Mouse (Mus musculus) thymus, adult 2 months (tissue): ENCODE data around the gene Olfr1441. TPM values are rescaled to one million over a fixed set of nuclear protein-coding genes. Genes with fewer than 3 reads are reported as not detected.
A peak's percentile ranks its signal among the peaks of the same experiment; 100 is the strongest.

Experiments used
- DNase-seq: peaks from one replicate; pipeline ENCODE4 v3.0.0; 2021
- H3K27ac ChIP-seq: fragments of 200-500 bp; 2 replicates; pipeline ENCODE4 v1.5.1; 2012; ENCODE audit warnings: low read length, control low read depth; ENCODE audit not compliant: control insufficient read depth, insufficient read depth
- H3K27me3 ChIP-seq: fragments of 200-500 bp; 2 replicates; pipeline ENCODE4 v1.6.1; 2012; ENCODE audit warnings: mild to moderate bottlenecking, low read length, moderate library complexity, mixed read lengths; ENCODE audit not compliant: control insufficient read depth, insufficient read depth
- H3K36me3 ChIP-seq: fragments of 200-500 bp; 2 replicates; pipeline ENCODE4 v1.6.1; 2012; ENCODE audit warnings: mild to moderate bottlenecking, low read length, moderate library complexity; ENCODE audit not compliant: control insufficient read depth, insufficient read depth
- H3K4me1 ChIP-seq: fragments of 200-500 bp; replicated peaks from 2 replicates; pipeline ENCODE4 v1.6.1; 2012; ENCODE audit warnings: low read length; ENCODE audit not compliant: control insufficient read depth, insufficient read depth
- H3K4me3 ChIP-seq: fragments of 200-500 bp; 2 replicates; pipeline ENCODE4 v1.5.1; 2012; ENCODE audit warnings: mild to moderate bottlenecking, low read length, control low read depth, moderate library complexity; ENCODE audit not compliant: control insufficient read depth, insufficient read depth
- CTCF ChIP-seq: fragments of 200-500 bp; IDR thresholded peaks from 2 replicates; pipeline ENCODE4 v1.5.1; 2012; ENCODE audit warnings: mild to moderate bottlenecking, control low read depth, low read length, moderate library complexity, borderline replicate concordance; ENCODE audit not compliant: control insufficient read depth, poor library complexity, insufficient read depth; ENCODE audit errors: extremely low read depth
- POLR2A ChIP-seq: fragments of 200-500 bp; IDR thresholded peaks from 2 replicates; pipeline ENCODE4 v1.6.1; 2012; ENCODE audit warnings: mild to moderate bottlenecking, low read length, control low read depth, moderate library complexity; ENCODE audit not compliant: control insufficient read depth, poor library complexity, insufficient read depth; ENCODE audit errors: extremely low read depth
- WGBS: fragments of 180-500 bp; shearing (Covaris S2); methylation state at CpG from one replicate; pipeline ENCODE4 v1.1.7; 2018; 5-methylcytosine and 5-hydroxymethylcytosine counted together
- polyA plus RNA-seq: library from polyadenylated mRNA; depleted of rRNA; stranded (reverse); fragments of >200 nt; gene quantifications from 2 replicates; pipeline ENCODE4 v1.2.3, GENCODE M21; 2012

Gene Olfr1441
- polyA plus RNA-seq, 1 experiment, result not detected

DNA sequence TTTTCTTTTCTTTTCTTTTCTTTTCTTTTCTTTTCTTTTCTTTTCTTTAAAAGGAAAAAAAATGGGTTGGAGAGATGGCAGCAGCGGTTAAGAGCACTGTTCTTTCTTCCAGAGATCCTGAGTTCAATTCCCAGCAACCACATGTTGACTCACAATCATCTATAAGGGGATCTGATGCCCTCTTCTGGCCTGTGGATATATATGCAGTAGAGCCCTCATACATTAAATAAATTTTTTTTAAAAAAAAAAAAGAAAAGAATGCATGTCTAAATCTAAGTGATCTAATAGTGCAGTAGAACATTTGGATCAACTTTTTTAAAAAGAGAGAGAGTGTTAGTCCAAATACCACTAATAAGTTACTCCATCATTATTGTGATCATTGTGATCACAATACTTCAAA, 4.4 kb downstream of the Olfr1441 start:
- DNase-seq, result no peak

DNA sequence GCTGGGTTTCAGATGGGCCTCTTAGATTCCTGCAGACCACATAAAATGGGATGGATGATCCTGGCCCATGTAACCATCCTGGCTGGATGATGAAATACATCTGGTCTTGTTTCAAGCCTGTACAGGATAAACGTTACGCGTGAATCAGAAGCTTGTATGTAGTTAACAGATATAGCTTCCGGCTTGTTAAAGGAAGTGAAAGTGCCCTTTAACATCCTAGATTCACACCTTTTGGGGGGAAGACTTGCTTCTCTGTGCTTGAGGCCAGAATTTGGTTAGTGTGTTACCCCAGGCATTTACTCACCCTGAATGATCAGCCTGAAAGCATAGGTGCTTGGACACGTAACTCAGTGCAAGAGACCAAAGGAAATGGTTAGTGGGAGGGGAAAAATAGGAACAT, 9.9 kb downstream of the Olfr1441 start:
- Histone ChIP-seq H3K36me3 (no peaks in the 10 kb centered on the region), H3K4me1 (no peaks in the 10 kb centered on the region), H3K4me3 (no peak overlapping the region), H3K27me3 (no peaks in the 10 kb centered on the region), H3K27ac (no peak overlapping the region)
- no peak for DNase-seq
- 72% methylated on average over 5 of the region's 5 CpGs for WGBS
- TF ChIP-seq POLR2A (no peak), CTCF (no peak)

More for the DNA sequence above, 4.4 kb downstream of the Olfr1441 start:
- H3K4me3 ChIP-seq, result no peak overlapping the region
- H3K27ac ChIP-seq, result no peak overlapping the region
- no peaks in the 10 kb centered on the region for H3K36me3 ChIP-seq
- TF ChIP-seq CTCF (no peak), POLR2A (no peak)
- no peaks in the 10 kb centered on the region for H3K4me1 ChIP-seq
- 93% methylated on average over 1 of the region's 1 CpGs for WGBS
- H3K27me3 ChIP-seq, result no peaks in the 10 kb centered on the region

DNA sequence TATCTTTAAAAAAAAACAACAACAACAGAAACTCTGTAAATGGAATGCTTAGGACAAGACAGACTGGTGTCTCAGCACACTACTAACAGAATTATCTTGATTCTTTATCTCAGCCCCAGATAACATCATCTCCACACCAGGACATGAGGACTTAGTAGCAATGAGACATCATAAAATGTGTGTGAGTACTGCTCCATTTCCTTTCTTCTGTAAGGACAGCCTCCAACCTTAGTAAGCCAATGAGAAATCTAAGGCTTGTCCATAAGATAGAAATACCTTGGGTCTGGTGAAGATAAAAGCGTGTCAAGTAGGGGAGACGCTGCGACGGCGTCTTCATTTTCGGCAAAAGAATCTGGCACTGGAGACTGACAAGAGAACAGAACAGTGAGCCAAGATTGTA, 10.4 kb downstream of the Olfr1441 start, which contains the start of gene Pfpl:
Gene Pfpl (plus strand): TSS at position 301 of the 400 bp plus-strand sequence.
- H3K4me3 ChIP-seq, result no peak within 1 kb of the TSS

DNA sequence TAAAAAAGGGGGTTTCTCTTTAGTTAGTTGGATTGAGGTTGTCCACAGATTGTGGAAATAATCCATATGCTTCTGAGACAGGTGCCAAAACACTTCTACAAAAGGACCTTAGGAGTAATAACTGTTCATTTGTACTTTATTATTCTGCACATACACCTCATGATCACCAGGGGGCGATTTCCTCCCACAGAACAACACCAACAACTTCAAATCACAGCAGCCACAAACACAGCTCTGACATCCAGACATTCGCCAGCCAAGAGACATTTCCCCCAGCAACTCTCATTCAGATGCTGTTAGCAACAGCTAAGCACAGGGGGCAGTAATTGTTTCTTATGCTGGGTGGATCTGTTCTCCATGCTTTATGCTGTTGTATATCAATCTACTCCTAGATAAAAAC, 15.8 kb downstream of the Olfr1441 start:
- Histone ChIP-seq H3K4me1 (no peaks in the 10 kb centered on the region), H3K27me3 (no peaks in the 10 kb centered on the region), H3K4me3 (no peak overlapping the region), H3K36me3 (no peaks in the 10 kb centered on the region), H3K27ac (no peak overlapping the region)
- DNase-seq, result peak; percentile 2
- 11% methylated on average over 2 of the region's 2 CpGs for WGBS
- TF ChIP-seq CTCF (no peak), POLR2A (no peak)

More for the DNA sequence above, 10.4 kb downstream of the Olfr1441 start, which contains the start of gene Pfpl:
- WGBS, result 98% methylated on average over 6 of the region's 6 CpGs
- no peaks in the 10 kb centered on the region for H3K4me1 ChIP-seq
- no peak for TF ChIP-seq CTCF
- TF ChIP-seq POLR2A, result no peak
- H3K36me3 ChIP-seq, result no peaks in the 10 kb centered on the region
- no peak within 1 kb of the TSS for H3K27ac ChIP-seq
- DNase-seq, result no peak
- H3K27me3 ChIP-seq, result no peaks in the 10 kb centered on the region

DNA sequence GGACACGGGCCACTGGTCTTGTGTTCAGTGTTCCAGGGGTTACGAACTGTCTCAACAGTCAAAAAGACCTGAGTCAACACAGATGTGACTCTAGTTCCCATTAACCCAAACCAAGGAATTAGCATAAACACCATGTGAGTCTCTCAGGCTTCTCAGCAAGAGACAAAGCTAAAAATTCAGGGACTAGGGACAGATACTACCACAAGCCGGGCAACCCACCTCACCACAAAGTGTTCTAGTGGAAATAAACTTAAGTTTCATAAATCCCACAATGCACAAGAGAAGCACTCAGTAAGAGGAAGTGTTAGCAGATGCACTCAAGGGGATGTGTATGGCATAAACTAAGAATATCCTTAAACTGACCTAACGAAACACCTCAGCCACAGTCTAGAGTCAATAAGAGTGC, 17.8 kb downstream of the Olfr1441 start:
- Histone ChIP-seq H3K27ac (no peak overlapping the region), H3K4me1 (no peaks in the 10 kb centered on the region), H3K27me3 (no peaks in the 10 kb centered on the region), H3K36me3 (no peaks in the 10 kb centered on the region), H3K4me3 (no peak overlapping the region)
- TF ChIP-seq CTCF (no peak), POLR2A (no peak)
- DNase-seq, result no peak
- 31% methylated on average over 4 of the region's 4 CpGs for WGBS

DNA sequence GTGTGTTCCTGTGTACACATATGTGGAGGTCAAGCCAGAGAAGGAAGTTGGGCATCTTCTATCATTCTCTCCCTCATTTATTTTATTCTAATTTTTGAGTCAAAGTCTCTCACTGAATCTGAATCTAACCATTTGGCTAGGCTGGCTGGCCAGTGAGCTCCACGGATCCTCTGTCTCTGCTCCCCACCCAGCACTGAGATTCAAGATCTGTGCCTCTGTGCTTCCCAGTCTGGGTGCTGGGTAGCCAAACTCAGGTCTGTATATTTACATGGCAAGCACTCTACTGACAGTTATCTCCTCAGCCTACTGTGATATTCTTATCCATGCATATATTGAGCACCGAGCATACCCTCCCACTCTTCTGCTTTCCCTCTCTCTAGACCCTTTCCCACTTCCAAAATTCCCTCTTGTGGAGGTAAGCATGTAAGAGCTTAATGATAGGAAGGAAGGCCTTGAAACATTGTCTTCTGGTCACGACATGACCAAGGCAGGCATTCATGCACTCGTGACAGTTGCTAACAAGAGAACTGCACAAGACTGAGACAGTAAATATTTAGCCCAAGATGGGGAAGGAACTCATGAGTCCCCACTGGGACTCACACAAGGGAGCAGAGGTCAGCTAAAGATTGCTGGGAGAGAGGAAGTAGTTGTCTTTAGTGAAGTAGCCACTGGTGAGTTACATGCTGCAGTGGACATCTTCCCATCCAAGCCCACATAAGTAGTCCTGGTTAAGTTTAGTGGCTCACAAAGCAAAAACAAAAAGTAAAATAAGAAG, 18.7 kb downstream of the Olfr1441 start:
- Histone ChIP-seq H3K27ac (no peak overlapping the region), H3K27me3 (no peaks in the 10 kb centered on the region), H3K36me3 (no peaks in the 10 kb centered on the region), H3K4me1 (no peaks in the 10 kb centered on the region), H3K4me3 (no peak overlapping the region)
- TF ChIP-seq CTCF, result no peak
- TF ChIP-seq POLR2A, result no peak
- WGBS, result 78% methylated on average over 4 of the region's 4 CpGs
- DNase-seq, result no peak

DNA sequence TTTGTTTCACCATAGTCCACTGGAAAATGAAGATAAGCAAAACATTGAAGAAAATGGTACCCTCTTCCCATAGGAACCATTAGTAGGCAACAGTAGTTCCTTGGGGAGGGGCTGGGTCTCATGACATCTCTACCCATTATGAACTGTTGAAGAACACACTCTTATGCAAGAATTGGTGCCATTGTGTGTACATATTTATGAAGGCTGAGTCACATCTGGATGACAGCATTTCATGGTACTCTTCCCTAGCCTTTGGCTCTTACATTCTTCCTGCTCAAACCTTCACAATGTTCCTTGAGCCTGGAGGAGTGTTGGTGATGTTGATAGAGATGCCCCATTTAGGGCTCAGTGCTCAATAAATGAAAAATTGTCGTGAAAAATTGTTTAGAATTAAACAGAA, 22.3 kb downstream of the Olfr1441 start:
- Histone ChIP-seq H3K4me1 (no peaks in the 10 kb centered on the region), H3K27me3 (no peaks in the 10 kb centered on the region), H3K27ac (no peak overlapping the region), H3K36me3 (no peaks in the 10 kb centered on the region), H3K4me3 (no peak overlapping the region)
- 75% methylated on average over 1 of the region's 1 CpGs for WGBS
- TF ChIP-seq CTCF, result no peak
- TF ChIP-seq POLR2A, result no peak
- DNase-seq, result no peak
